Mouse (Mus musculus) frontal cortex, postnatal 10 days (tissue): ENCODE results near the gene Spesp1.
A peak's percentile ranks its signal among the peaks of the same experiment; 100 is the strongest.

ENCODE experiments used
- DNase-seq, 2 experiments: peaks; one replicate each; pipeline ENCODE4 v3.0.0; 2022; ENCODE audit warnings: low spot score in 2 of 2, mixed read lengths in 1 of 2

Gene Spesp1

GRCm38 (mm10) chr9:62246380-62246942 is 35.5 kb downstream of the Spesp1 start:
- no peak for DNase-seq

GRCm38 (mm10) chr9:62245612-62246379 is 36.2 kb downstream of the Spesp1 start:
- DNase-seq = no peak

GRCm38 (mm10) chr9:62244612-62245010 is 37.4 kb downstream of the Spesp1 start:
- no peak for DNase-seq

- DNase-seq = peak in 1 of 2 experiments; percentile 72
Measured at GRCm38 (mm10) chr9:62243991-62244611, 37.9 kb downstream of the Spesp1 start.

- DNase-seq = no peak
Measured at GRCm38 (mm10) chr9:62240036-62240435, 42.0 kb downstream of the Spesp1 start.

GRCm38 (mm10) chr9:62237381-62237980 is 44.5 kb downstream of the Spesp1 start:
- DNase-seq = no peak

- DNase-seq = no peak
Measured at GRCm38 (mm10) chr9:62235501-62235900, 46.5 kb downstream of the Spesp1 start.

- DNase-seq = no peak
Measured at GRCm38 (mm10) chr9:62232649-62233048, 49.4 kb downstream of the Spesp1 start.

GRCm38 (mm10) chr9:62231046-62231445 is 51.0 kb downstream of the Spesp1 start:
- DNase-seq = no peak

GRCm38 (mm10) chr9:62229985-62230384 is 52.0 kb downstream of the Spesp1 start:
- peak in 1 of 2 experiments; percentile 33 for DNase-seq

- DNase-seq = no peak
Measured at GRCm38 (mm10) chr9:62222481-62222880, 59.5 kb downstream of the Spesp1 start.

GRCm38 (mm10) chr9:62222029-62222428 is 60.0 kb downstream of the Spesp1 start:
- DNase-seq = no peak
